Mouse (Mus musculus): ENCODE measurements around the gene Acvr2b. TPM values are rescaled to one million over a fixed set of nuclear protein-coding genes. Genes with fewer than 3 reads are reported as not detected.
"Not testable (repeated sequence)": the region's sequence is repeated elsewhere in the genome, so short reads cannot be mapped to it uniquely, and the experiment has no call there.

Gene Acvr2b
- total RNA-seq (2021), result 1 to 10 TPM; 5.5 to 6.6 TPM
- long read RNA-seq, experiment 1, partial matches to known transcripts, result 1 of 6 reads
- long read RNA-seq, experiment 1, other reads (novel, unspliced or antisense), result 4 of 6 reads
- long read RNA-seq, experiment 2, partial matches to known transcripts, result 0 of 3 reads
- long read RNA-seq, experiment 2, other reads (novel, unspliced or antisense), result 0 of 3 reads

- peak; percentile 96 to 99 for DNase-seq
These were observed at the start of gene Acvr2b for GRCm38 (mm10) chr9:119401801-119402214. Acvr2b (plus strand) TSS chr9:119402118.

GRCm38 (mm10) chr9:119353926-119354325 is 48.0 kb upstream of the Acvr2b start:
- no peak for DNase-seq

DNA sequence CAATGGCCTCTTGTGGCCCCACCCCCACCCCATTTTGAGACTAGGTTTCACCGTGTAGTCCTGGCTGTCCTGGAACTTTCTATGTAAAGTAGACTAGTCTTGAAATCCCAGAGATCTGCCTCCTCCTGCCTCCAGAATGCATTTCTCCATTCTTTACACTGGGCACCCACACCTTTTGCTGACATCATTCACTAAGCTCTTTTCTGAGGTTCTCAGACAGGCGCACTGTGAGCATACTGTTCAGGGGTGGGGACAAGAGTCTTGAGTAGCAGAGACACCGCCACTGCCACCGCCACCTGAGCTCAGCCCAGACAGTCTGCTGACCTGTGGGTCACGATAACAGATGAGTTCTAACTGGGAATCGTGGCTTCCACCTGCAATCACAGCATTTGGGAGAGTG is 46.0 kb upstream of the Acvr2b start:
- no peak for DNase-seq

DNA sequence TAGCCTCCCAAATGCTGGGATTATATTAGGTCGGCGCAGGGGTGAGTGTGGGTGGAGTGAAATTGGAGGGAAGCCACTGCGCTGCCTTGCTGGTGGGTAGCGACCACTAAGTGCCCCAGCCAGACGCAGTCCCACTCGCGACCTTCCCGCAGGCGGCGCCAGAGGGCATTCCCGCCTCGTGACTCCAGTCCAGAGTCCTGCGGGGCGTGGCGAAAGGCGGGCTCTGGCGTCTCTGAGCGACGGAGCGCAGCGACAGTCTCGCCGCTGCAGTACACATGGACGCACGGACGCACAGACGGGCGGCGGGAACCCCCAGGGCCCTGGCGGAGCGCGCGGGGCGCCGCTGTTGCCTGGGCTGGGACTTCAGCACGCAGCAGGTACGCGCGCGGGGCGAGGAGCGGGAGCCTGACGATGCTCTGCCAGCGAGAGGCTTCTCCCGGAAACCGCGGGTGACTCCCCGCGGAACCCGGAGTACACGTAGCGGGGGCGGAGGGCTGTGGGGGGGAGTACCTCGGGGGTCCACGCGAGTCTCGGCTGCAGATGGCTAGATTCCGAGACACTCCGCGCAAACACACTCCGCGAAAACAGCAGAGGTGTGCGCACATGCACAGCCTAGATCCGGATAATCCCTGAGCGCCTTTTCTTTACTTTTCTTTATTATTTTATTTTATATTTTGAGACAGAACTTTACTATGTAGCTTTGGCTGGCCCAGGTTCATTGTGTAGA is 44.4 kb upstream of the Acvr2b start, which contains the start of gene Xylb:
Xylb (plus strand) TSS at position 51 of the 727 bp plus-strand sequence.
- DNase-seq, result peak; percentile 95 to 97

DNA sequence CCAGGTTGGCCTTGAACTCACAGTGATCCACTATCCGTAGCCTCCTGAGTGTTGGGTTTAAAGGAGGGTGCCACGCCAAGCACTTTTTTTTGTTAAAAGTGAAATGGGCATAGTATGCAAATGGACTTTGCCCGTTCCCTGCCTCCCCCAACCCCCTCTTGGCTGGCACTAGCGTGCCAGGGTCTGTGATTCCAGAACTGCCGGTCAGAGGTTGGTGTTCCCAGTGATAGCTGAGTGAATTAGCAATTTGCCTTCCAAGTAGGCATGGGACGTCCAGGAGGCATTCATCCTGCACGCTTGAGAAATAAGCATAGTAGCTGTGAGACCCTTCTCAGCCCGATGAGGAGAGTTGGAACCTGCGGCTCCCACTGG is 43.9 kb upstream of the Acvr2b start:
- no peak for DNase-seq

DNA sequence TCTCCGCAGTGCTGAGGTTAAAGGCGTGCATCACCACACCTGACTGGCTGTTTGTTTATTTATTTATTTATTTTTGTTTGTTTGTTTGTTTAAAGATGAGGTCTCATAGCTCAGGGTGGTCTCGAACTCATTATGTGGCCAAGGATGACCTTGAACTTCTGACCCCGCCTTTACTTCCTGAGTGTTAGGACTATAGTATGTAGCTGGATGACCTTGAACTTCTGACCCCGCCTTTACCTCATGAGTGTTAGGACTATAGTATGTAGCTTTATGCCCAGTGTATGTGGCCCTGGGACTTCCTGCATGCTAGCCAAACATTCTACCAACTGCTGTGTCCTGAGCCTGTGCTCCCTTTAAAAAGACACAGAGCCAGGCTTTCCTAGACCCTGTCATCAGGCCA is 40.5 kb upstream of the Acvr2b start:
- DNase-seq, result no peak

DNA sequence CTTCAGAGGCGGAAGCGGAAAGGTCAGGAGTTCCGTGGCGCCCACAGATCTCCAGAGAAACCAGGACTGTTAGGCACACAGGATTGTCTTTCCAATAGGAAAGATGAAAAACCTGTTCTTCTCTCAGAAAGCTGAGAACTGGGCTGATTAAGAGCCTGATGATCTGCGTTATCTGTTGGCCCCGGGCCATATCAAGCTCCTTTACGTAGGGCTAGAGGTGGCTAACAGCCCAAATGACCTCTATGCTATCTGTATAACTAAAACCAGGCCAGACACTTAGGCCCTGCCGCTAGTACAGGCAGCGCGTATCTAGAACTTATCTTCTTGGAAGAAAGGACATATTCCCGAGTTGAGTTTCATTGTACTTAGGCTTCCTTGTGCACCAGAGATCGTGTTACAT is 38.7 kb upstream of the Acvr2b start:
- no peak for DNase-seq

GRCm38 (mm10) chr9:119365284-119365683 is 36.6 kb upstream of the Acvr2b start, which contains the start of gene Slc22a14:
Slc22a14 (minus strand) TSS chr9:119365553.
- no peak for DNase-seq

- no peak for DNase-seq
These were observed 33.6 kb upstream of the Acvr2b start for GRCm38 (mm10) chr9:119368367-119368766.

- DNase-seq, result not testable (repeated sequence)
These were observed 31.1 kb upstream of the Acvr2b start for GRCm38 (mm10) chr9:119370770-119371169.

DNA sequence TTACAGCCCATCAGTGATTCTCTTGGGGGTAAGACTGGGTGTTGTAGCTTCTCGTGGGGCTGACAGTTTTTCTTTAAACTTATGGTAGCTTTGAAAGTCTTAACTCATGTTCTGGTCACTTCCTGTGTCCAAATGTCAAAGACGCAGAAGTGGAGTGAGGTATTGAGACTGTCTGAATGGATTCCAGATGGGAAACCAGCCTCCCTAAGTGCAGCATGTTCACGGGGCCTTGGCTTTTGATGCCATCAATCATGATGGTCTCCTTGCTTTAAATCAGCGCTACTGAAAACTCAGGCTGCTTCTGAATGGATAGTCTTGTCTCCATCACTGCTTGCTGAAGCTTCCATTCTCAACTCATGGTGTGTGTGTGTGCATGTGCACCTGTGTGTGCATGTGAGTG is 30.7 kb upstream of the Acvr2b start:
- no peak for DNase-seq

DNA sequence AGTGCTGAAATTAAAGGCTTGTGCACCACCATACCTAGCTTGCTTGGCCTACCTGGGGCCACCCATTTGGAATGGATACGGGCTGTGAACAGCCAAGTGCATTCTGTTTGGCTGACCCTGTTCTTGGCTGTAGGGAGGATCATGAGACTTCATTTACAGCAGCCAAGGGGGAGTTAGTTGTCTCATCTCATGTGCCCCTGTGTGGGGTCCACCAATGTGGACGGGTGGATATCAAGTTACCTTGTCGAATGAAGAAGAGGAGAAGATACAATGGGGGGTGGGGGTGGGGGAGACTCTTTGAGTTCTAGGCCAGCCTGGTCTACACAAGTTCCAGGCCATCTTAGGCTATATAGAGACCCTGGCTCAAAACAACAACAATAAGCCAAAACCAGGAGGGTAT is 26.9 kb upstream of the Acvr2b start:
- DNase-seq, result no peak

DNA sequence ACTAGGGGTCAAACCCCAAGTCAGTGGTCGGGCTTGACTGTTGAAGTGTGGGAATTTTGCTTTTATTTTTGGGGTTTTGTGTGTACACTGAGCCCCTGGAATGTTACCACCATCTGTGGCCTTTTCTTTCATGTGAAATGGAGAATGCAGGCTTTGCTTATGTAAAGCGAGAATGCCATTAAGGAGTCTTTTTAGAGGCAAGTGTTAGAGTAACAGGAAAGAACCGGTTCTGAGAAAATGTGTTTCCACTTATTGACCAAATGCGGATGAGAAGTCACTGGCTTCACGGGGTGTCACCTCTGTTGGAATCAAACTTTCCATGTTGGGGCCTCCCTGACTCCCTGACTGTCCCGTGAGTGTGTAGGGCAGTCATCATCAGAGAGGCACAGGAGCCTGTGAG is 26.4 kb upstream of the Acvr2b start:
- no peak for DNase-seq

- no peak for DNase-seq
These were observed 23.7 kb upstream of the Acvr2b start for GRCm38 (mm10) chr9:119378231-119378630.

DNA sequence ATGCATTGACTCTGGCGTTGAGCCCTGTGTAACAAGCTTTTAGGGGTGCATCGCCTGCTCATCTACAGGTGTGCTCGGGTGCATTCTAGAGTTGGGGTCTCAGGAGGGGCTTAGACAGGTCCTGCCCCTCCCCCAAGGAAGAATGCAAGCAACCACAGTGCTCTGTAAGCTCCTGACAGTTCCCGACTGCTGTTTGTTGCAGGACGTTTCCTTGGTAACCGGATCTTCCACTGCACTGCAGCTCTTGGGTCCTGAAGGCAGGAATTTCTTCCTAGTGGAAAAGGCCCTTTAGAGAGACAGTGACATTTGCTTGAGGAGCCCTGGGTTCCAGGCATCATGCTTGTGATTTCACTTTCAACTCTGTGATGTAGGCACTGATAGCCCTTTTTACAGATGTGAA is 19.3 kb upstream of the Acvr2b start:
- no peak for DNase-seq

DNA sequence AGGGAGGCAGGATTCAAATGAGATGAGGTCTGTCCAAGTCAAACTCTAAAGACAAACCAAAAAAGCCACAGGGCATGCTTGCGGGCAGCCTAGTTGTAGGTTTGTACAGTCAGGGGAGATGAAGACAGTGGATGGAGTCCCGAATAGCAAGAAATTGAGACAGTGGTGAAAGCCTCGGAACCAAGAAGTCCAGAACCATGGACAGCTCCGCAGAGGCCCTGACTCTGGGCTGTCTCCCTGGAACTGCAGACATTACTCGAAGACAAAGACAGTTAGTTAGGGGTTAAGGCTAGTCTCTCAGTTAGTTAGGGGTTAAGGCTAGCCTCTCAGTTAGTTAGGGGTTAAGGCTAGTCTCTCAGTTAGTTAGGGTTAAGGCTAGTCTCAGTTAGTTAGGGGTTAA is 13.0 kb upstream of the Acvr2b start:
- DNase-seq, result peak; percentile 10 to 47

DNA sequence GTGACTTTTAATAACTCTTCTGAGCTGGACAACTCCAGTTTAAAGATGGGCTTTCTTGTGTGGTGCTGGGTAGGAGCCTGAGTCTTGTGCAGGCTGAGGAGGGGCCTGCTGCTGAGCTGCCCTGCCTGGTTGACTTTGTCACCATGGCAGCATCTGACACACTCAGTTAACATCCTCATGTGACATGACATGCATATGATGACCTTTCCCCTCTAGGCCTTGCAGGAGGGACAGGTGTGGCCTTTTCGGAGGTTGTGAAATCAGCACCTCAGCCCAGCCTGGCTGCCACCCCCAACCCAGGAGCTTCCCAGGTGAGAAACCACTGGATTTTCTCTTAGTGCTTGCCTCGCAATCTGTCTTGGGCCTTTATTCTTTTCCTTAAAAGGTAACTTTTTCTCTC is 11.7 kb upstream of the Acvr2b start:
- DNase-seq, result no peak

GRCm38 (mm10) chr9:119394808-119395207 is 7.1 kb upstream of the Acvr2b start:
- DNase-seq, result no peak

DNA sequence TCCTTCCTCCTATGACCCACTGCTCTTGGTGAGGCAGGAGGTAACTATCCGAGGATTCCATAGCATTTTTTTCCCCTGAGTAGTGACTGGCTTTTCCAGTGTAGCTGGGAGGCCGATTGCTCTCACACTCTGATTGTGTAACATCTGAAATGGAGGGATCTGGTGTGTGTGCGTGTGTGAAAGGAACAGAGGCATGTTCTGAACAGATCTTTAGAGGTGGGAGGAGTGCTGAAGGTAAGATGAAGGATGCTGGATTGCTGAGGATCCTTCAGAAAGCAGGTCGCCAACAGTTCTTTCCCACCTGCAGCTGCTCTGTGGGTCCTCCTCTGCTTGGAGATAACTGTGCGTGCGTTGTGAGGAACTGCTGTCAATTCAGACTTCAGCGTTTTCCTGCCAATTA is 567 bp upstream of the Acvr2b start:
- no peak for DNase-seq

DNA sequence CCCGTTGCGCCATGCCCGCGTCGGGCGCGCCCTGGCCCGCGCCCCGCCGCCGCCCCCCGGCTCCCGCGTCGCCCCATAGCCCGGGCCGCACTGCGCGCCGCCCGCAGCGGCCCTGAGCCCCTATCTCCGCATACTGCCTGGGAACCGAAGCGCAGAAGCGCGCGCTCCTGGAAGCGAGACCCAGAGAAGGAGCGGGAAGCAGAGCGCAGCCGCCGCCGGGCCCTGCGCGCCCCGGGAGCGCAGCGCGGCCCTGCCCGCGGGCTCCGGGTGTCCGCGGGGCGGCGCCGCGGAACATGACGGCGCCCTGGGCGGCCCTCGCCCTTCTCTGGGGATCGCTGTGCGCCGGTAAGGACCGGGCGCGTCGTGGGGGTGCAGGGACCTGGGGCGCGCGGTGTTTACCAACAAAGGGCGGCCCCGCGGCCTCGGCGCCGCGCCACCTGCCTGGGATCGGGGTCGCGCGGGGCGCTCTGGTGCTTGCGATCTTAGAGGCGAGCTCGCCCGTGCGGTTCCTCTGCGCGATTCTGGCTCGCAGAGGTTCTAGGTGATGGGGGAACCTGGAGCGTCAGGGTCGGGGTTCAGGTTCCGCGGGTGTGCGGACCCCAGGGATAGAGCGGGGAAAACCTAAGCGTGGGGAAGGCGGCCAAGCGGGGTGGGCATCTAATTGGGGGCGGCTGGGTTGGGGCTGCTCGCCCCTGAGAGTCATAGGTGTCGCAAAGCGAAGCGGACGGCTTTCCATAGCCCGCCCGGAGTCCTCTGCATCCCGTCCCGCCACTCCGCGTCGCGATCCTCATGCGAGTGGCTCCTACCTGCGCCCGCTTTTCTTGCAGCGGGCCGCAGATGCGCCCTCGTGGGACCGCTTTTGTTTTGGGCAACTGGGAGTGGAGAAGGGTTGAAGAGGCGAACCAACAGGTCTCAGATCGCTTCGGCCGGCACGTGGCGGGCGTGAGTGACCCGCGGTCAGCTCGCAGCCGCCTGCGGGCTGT is 626 bp downstream of the Acvr2b start:
- peak; percentile 51 to 59 for DNase-seq

GRCm38 (mm10) chr9:119403236-119403641 is 1.3 kb downstream of the Acvr2b start:
- peak; percentile 66 to 74 for DNase-seq

GRCm38 (mm10) chr9:119404090-119404489 is 2.2 kb downstream of the Acvr2b start:
- no peak for DNase-seq

- DNase-seq, result peak; percentile 36 to 40
These were observed 6.0 kb downstream of the Acvr2b start for GRCm38 (mm10) chr9:119407884-119408283.

Data from adrenal gland, postnatal 36 days (tissue).